Mouse (Mus musculus): ENCODE data around the gene Olfr1253.

Olfr1253 gene

GRCm38 (mm10) chr2:89756990-89757389 is at the start of gene Olfr1253:
Olfr1253 (minus strand) TSS chr2:89757090.
- no peak for DNase-seq (ENCODE audit: extremely low read depth, low read depth)

GRCm38 (mm10) chr2:89799583-89799982 is 42.7 kb upstream of the Olfr1253 start:
- DNase-seq (ENCODE audit: extremely low read depth, low read depth), result no peak

GRCm38 (mm10) chr2:89793519-89793918 is 36.6 kb upstream of the Olfr1253 start, which contains the start of gene Olfr1254:
Olfr1254 (minus strand) TSS chr2:89793619.
- DNase-seq (ENCODE audit: extremely low read depth, low read depth), result no peak

GRCm38 (mm10) chr2:89724912-89725311 is 32.0 kb downstream of the Olfr1253 start, which contains the start of gene Olfr1252:
Olfr1252 (minus strand) TSS chr2:89725012.
- DNase-seq (ENCODE audit: extremely low read depth, low read depth), result no peak
